Mouse (Mus musculus) CH12.LX (cell line): ENCODE measurements around the gene Homer3. TPM values are rescaled to one million over a fixed set of nuclear protein-coding genes. Genes with fewer than 3 reads are reported as not detected.

ENCODE experiments used
- DNase-seq: peaks from one replicate; pipeline ENCODE4 v3.0.0-alpha.2; 2013; ENCODE audit errors: extremely low read depth
- H3K27ac ChIP-seq: 2 replicates; pipeline ENCODE4 v1.5.1; 2012; ENCODE audit warnings: low read depth, mild to moderate bottlenecking, control low read depth, moderate library complexity; ENCODE audit not compliant: insufficient read depth
- H3K27me3 ChIP-seq: replicated peaks from 2 replicates; pipeline ENCODE3; 2012; ENCODE audit warnings: inconsistent platforms
- H3K36me3 ChIP-seq, 2 experiments: replicated peaks in 1 of 2; 2 replicates each; pipeline versions ENCODE3 to v1.6.1; 2012; ENCODE audit warnings: inconsistent platforms in 1 of 2, low read length in 1 of 2, mild to moderate bottlenecking in 1 of 2, mixed read lengths in 1 of 2, moderate library complexity in 1 of 2; ENCODE audit not compliant: control insufficient read depth in 1 of 2, insufficient read depth in 1 of 2
- H3K4me1 ChIP-seq, 2 experiments: 2 replicates each; pipeline ENCODE4 v1.6.1; 2012; ENCODE audit warnings: inconsistent platforms in 1 of 2, moderate library complexity in 1 of 2; ENCODE audit not compliant: insufficient read depth in 2 of 2, control insufficient read depth in 1 of 2
- H3K4me2 ChIP-seq: 2 replicates; pipeline ENCODE4 v1.6.1; 2012; ENCODE audit warnings: low read depth, mild to moderate bottlenecking, control low read depth; ENCODE audit not compliant: poor library complexity, insufficient read depth, severe bottlenecking
- H3K4me3 ChIP-seq, 3 experiments: fragments of 150-350 bp in 1 of 3; sonication (generic) in 1 of 3; replicated peaks in 1 of 3; 2 replicates each; pipeline versions ENCODE3 to v1.5.1; 2011 to 2012; ENCODE audit warnings: low read depth in 2 of 3, low read length in 2 of 3, mild to moderate bottlenecking in 2 of 3, moderate library complexity in 2 of 3, control low read depth in 1 of 3, improper control_type of control experiment in 1 of 3, inconsistent platforms in 1 of 3, mixed read lengths in 1 of 3; ENCODE audit not compliant: poor library complexity in 1 of 3
- H3K79me2 ChIP-seq: replicated peaks from 2 replicates; pipeline ENCODE4 v1.6.1; 2012; ENCODE audit warnings: mild to moderate bottlenecking, moderate library complexity; ENCODE audit not compliant: control insufficient read depth, poor library complexity, insufficient read depth, severe bottlenecking; ENCODE audit errors: extremely low read depth
- H3K9ac ChIP-seq: 2 replicates; pipeline ENCODE4 v1.6.1; 2012; ENCODE audit warnings: low read depth, mild to moderate bottlenecking, control low read depth, moderate library complexity; ENCODE audit not compliant: insufficient read depth
- H3K9me3 ChIP-seq: replicated peaks from 2 replicates; pipeline ENCODE3; 2012; ENCODE audit warnings: low read length, inconsistent platforms, mixed read lengths
- CHD2 ChIP-seq: IDR thresholded peaks from 2 replicates; pipeline ENCODE4 v1.6.1; 2011; ENCODE audit warnings: low read length, improper control_type of control experiment
- CTCF ChIP-seq, 2 experiments: IDR thresholded peaks in 1 of 2; conservative IDR thresholded peaks in 1 of 2; 2 replicates each; pipeline ENCODE4 v1.5.1; 2011 to 2012; ENCODE audit warnings: low read depth in 2 of 2, low read length in 2 of 2, improper control_type of control experiment in 1 of 2, inconsistent platforms in 1 of 2, mild to moderate bottlenecking in 1 of 2, moderate library complexity in 1 of 2
- E2F4 ChIP-seq: IDR thresholded peaks from 2 replicates; pipeline ENCODE4 v1.6.1; 2011; ENCODE audit warnings: low read depth, low read length, improper control_type of control experiment; ENCODE audit not compliant: insufficient replicate concordance
- ELF1 ChIP-seq: IDR thresholded peaks from 2 replicates; pipeline ENCODE4 v1.6.1; 2014; ENCODE audit warnings: low read depth, mild to moderate bottlenecking, inconsistent platforms, low read length, improper control_type of control experiment
- EP300 ChIP-seq: IDR thresholded peaks from 2 replicates; pipeline ENCODE4 v1.6.1; 2011; ENCODE audit warnings: low read length, improper control_type of control experiment
- GABPA ChIP-seq: IDR thresholded peaks from 2 replicates; pipeline ENCODE4 v1.6.1; 2012; ENCODE audit warnings: low read depth, low read length, improper control_type of control experiment, inconsistent platforms; ENCODE audit not compliant: insufficient replicate concordance
- HCFC1 ChIP-seq: IDR thresholded peaks from 2 replicates; pipeline ENCODE4 v1.6.1; 2012; ENCODE audit warnings: low read depth, mild to moderate bottlenecking, inconsistent platforms, low read length, improper control_type of control experiment
- IRF4 ChIP-seq: IDR thresholded peaks from 2 replicates; pipeline ENCODE4 v1.6.1; 2014; ENCODE audit warnings: low read depth, mild to moderate bottlenecking, inconsistent platforms, low read length, improper control_type of control experiment
- JUN ChIP-seq: IDR thresholded peaks from 2 replicates; pipeline ENCODE4 v1.6.1; 2011; ENCODE audit warnings: low read depth, mild to moderate bottlenecking, low read length, improper control_type of control experiment, moderate library complexity; ENCODE audit not compliant: insufficient read depth
- KAT2A ChIP-seq: IDR thresholded peaks from 2 replicates; pipeline ENCODE4 v1.6.1; 2012; ENCODE audit warnings: low read length, improper control_type of control experiment, inconsistent platforms; ENCODE audit not compliant: insufficient replicate concordance
- MAX ChIP-seq: IDR thresholded peaks from 2 replicates; pipeline ENCODE4 v1.6.1; 2011; ENCODE audit warnings: low read length, improper control_type of control experiment
- MAZ ChIP-seq: IDR thresholded peaks from 2 replicates; pipeline ENCODE4 v1.6.1; 2012; ENCODE audit warnings: low read depth, mild to moderate bottlenecking, inconsistent platforms, low read length, improper control_type of control experiment, moderate library complexity
- MEF2A ChIP-seq: IDR thresholded peaks from 2 replicates; pipeline ENCODE4 v1.6.1; 2014; ENCODE audit warnings: low read depth, mild to moderate bottlenecking, inconsistent platforms, low read length, improper control_type of control experiment, borderline replicate concordance
- NELFE ChIP-seq: IDR thresholded peaks from 2 replicates; pipeline ENCODE4 v1.6.1; 2011; ENCODE audit warnings: low read depth, low read length, improper control_type of control experiment
- NRF1 ChIP-seq: IDR thresholded peaks from 2 replicates; pipeline ENCODE4 v1.6.1; 2014; ENCODE audit warnings: low read depth, mild to moderate bottlenecking, inconsistent platforms, low read length, improper control_type of control experiment, moderate library complexity
- POLR2A ChIP-seq: IDR thresholded peaks from 2 replicates; pipeline ENCODE4 v1.6.1; 2011; ENCODE audit warnings: low read depth, mild to moderate bottlenecking, improper control_type of control experiment, low read length
- POLR2AphosphoS2 ChIP-seq: IDR thresholded peaks from 2 replicates; pipeline ENCODE4 v1.6.1; 2011; ENCODE audit warnings: low read depth, low read length, improper control_type of control experiment
- RAD21 ChIP-seq: IDR thresholded peaks from 2 replicates; pipeline ENCODE4 v1.6.1; 2011; ENCODE audit warnings: low read depth, mild to moderate bottlenecking, low read length, improper control_type of control experiment, moderate library complexity
- RCOR1 ChIP-seq: conservative IDR thresholded peaks from 2 replicates; pipeline ENCODE4 v1.6.1; 2012; ENCODE audit warnings: low read depth, mild to moderate bottlenecking, inconsistent platforms, low read length, improper control_type of control experiment
- SIN3A ChIP-seq: IDR thresholded peaks from 2 replicates; pipeline ENCODE4 v1.6.1; 2012; ENCODE audit warnings: low read length, improper control_type of control experiment, inconsistent platforms
- SMC3 ChIP-seq: IDR thresholded peaks from 2 replicates; pipeline ENCODE4 v1.6.1; 2011; ENCODE audit warnings: low read depth, low read length, improper control_type of control experiment
- TBP ChIP-seq: conservative IDR thresholded peaks from 2 replicates; pipeline ENCODE4 v1.6.1; 2011; ENCODE audit warnings: low read depth, low read length, improper control_type of control experiment
- TCF12 ChIP-seq: IDR thresholded peaks from 2 replicates; pipeline ENCODE4 v1.6.1; 2014; ENCODE audit warnings: low read depth, mild to moderate bottlenecking, inconsistent platforms, low read length, improper control_type of control experiment
- UBTF ChIP-seq: IDR thresholded peaks from 2 replicates; pipeline ENCODE4 v1.6.1; 2012; ENCODE audit warnings: low read depth, mild to moderate bottlenecking, inconsistent platforms, low read length, improper control_type of control experiment, moderate library complexity
- USF2 ChIP-seq: conservative IDR thresholded peaks from 2 replicates; pipeline ENCODE4 v1.6.1; 2011; ENCODE audit warnings: low read depth, low read length, improper control_type of control experiment
- dilution Hi-C: fragments of 300-500 bp; cut with MboI; formaldehyde crosslinking; loops from 2 replicates; pipeline ENCODE4 v1.14.3; 2020; ENCODE audit warnings: low sequenced_read_pairs; ENCODE audit not compliant: extremely low pct_unique_long_range_greater_than_20kb, extremely low pct_ligation_motif_present
- in situ Hi-C: fragments of 300-500 bp; cut with MboI; formaldehyde crosslinking; loops from 3 replicates; pipeline ENCODE4 v1.14.3; 2019; ENCODE audit warnings: low sequenced_read_pairs, low pct_ligation_motif_present, low pct_unique_long_range_greater_than_20kb, mixed read lengths
- polyA plus RNA-seq: library from polyadenylated mRNA; unstranded; fragments of >175 nt; gene quantifications from 2 replicates; pipeline ENCODE4 v1.2.1, GENCODE M21; 2012; ENCODE audit warnings: low read depth; ENCODE audit not compliant: insufficient read length
- total RNA-seq, 2 experiments: library from RNA; depleted of rRNA; stranded (reverse); fragments of 300-350 nt in 1 of 2; fragments of >200 nt in 1 of 2; gene quantifications; 2 replicates each; pipeline ENCODE4 v1.2.3; 2012 to 2014

The Homer3 gene
- 12.5 and 14.0 TPM in 2 replicates for total RNA-seq (2012; rRNA removed)
- total RNA-seq (2014; rRNA removed) = 7.5 and 9.0 TPM in 2 replicates
- 11.8 TPM in 2 replicates for polyA plus RNA-seq

GRCm38 (mm10) chr8:70282603-70283135, at the start of gene Homer3:
Gene Homer3 (plus strand): TSS chr8:70282827.
- H3K4me3 ChIP-seq = peak within 1 kb of the TSS; percentile 74 to 96 (median 88)
- H3K9me3 ChIP-seq = peaks cover 3% of the 10 kb centered on the region
- no peaks in the 10 kb centered on the region for H3K27me3 ChIP-seq
- dilution Hi-C loops = no loop called here
- in situ Hi-C loops = no loop called here
- H3K4me2 ChIP-seq = peak within 1 kb of the TSS; percentile 48
- no peak for TF ChIP-seq GABPA
- peak; percentile 49; the same call in 1 of the 2 replicates for TF ChIP-seq IRF4
- peak; percentile 77 for TF ChIP-seq HCFC1
- peak; percentile 72; the same call in 1 of the 2 replicates for TF ChIP-seq TCF12
- peak; percentile 55; the same call in 1 of the 2 replicates for TF ChIP-seq POLR2A
- no peak for TF ChIP-seq JUN
- TF ChIP-seq MAX = no peak
- peak in 1 of 2 experiments; percentile 81; a peak in 2 of 4 replicates for TF ChIP-seq CTCF (conservative IDR thresholded peaks at IDR 0.05 in 1 of 2, IDR thresholded peaks at IDR 0.05 in 1 of 2; ENCODE audit: low read depth in 2 of 2, low read length in 2 of 2)
- no peak for TF ChIP-seq USF2
- peak; percentile 38; the same call in 1 of the 2 replicates for TF ChIP-seq SMC3
- TF ChIP-seq NRF1 = peak; percentile 61; the same call in 1 of the 2 replicates
- 0 out of 2 replicates have a peak, but pooled peaks have one; percentile 11 for TF ChIP-seq MEF2A
- TF ChIP-seq KAT2A = peak; percentile 54; the same call in 1 of the 2 replicates
- peak; percentile 37; the same call in 1 of the 2 replicates for TF ChIP-seq NELFE
- TF ChIP-seq EP300 = no peak
- peak; percentile 76 for TF ChIP-seq CHD2
- peak; percentile 80 for TF ChIP-seq ELF1
- TF ChIP-seq POLR2AphosphoS2 = no peak
- TF ChIP-seq RCOR1 = no peak
- TF ChIP-seq MAZ = peak; percentile 99
- no peak for TF ChIP-seq TBP
- peak; percentile 19 for TF ChIP-seq SIN3A
- TF ChIP-seq E2F4 = no peak
- no peak; the same call in 1 of the 2 replicates for TF ChIP-seq RAD21
- peak; percentile 42; the same call in 1 of the 2 replicates for TF ChIP-seq UBTF
- no peak within 1 kb of the TSS for H3K27ac ChIP-seq
- peaks cover 8 to 20% of the 10 kb centered on the region in 2 experiments for H3K4me1 ChIP-seq
- peak within 1 kb of the TSS; percentile 92 for H3K9ac ChIP-seq
- DNase-seq = peak; percentile 94
- no peaks in the 10 kb centered on the region for H3K79me2 ChIP-seq
- H3K36me3 ChIP-seq = peaks cover 13 to 31% of the 10 kb centered on the region in 2 experiments
